Mouse (Mus musculus): ENCODE results near the gene Gm10318. TPM values are rescaled to one million over a fixed set of nuclear protein-coding genes. Genes with fewer than 3 reads are reported as not detected.

Gm10318 gene
- not detected for total RNA-seq (2022)

GRCm38 (mm10) chr10:77852559-77852958 lies at the start of gene Gm10318:
Gm10318 (plus strand) TSS chr10:77852859.
- no peak for DNase-seq

- DNase-seq: no peak
Measured at GRCm38 (mm10) chr10:77804095-77804494, 48.6 kb upstream of the Gm10318 start.

- no peak for DNase-seq
Measured at GRCm38 (mm10) chr10:77811743-77812142, 40.9 kb upstream of the Gm10318 start, which contains the start of gene Gm9507. Gm9507 (minus strand) TSS chr10:77811843.

- DNase-seq: no peak
Measured at GRCm38 (mm10) chr10:77814382-77814781, 38.3 kb upstream of the Gm10318 start, which contains the start of gene Gm2696. Gm2696 (plus strand) TSS chr10:77814682.

- DNase-seq: no peak
Measured at GRCm38 (mm10) chr10:77815514-77815913, 37.1 kb upstream of the Gm10318 start.

GRCm38 (mm10) chr10:77818523-77818922 lies 34.1 kb upstream of the Gm10318 start:
- DNase-seq: no peak

GRCm38 (mm10) chr10:77819203-77819602 lies 33.5 kb upstream of the Gm10318 start:
- no peak for DNase-seq

- no peak for DNase-seq
Measured at GRCm38 (mm10) chr10:77826951-77827350, 25.7 kb upstream of the Gm10318 start, which contains the start of gene Krtap10-4. Krtap10-4 (minus strand) TSS chr10:77827095.

GRCm38 (mm10) chr10:77835647-77836046 lies 17.0 kb upstream of the Gm10318 start, which contains the start of gene Krtap10-10:
Krtap10-10 (plus strand) TSS chr10:77835947.
- no peak for DNase-seq

GRCm38 (mm10) chr10:77839006-77839405 lies 13.7 kb upstream of the Gm10318 start:
- DNase-seq: peak; percentile 30

- no peak for DNase-seq
Measured at GRCm38 (mm10) chr10:77846503-77846902, 6.2 kb upstream of the Gm10318 start, which contains the start of gene Gm36176. Gm36176 (plus strand) TSS chr10:77846803.

GRCm38 (mm10) chr10:77846961-77847360 lies 5.7 kb upstream of the Gm10318 start:
- DNase-seq: no peak

GRCm38 (mm10) chr10:77847538-77847937 lies 5.1 kb upstream of the Gm10318 start:
- DNase-seq: no peak

- no peak for DNase-seq
Measured at GRCm38 (mm10) chr10:77861675-77862074, 9.0 kb downstream of the Gm10318 start, which contains the start of gene Gm3285. Gm3285 (plus strand) TSS chr10:77861975.

GRCm38 (mm10) chr10:77864067-77864761 lies 11.6 kb downstream of the Gm10318 start:
- DNase-seq: peak; percentile 29

- no peak for DNase-seq
Measured at GRCm38 (mm10) chr10:77864762-77865143, 12.1 kb downstream of the Gm10318 start.

GRCm38 (mm10) chr10:77867546-77867945 lies 14.9 kb downstream of the Gm10318 start:
- DNase-seq: no peak

- DNase-seq: no peak
Measured at GRCm38 (mm10) chr10:77869651-77870050, 17.0 kb downstream of the Gm10318 start.

- no peak for DNase-seq
Measured at GRCm38 (mm10) chr10:77878985-77879384, 26.3 kb downstream of the Gm10318 start.

- DNase-seq: no peak
Measured at GRCm38 (mm10) chr10:77880305-77880704, 27.6 kb downstream of the Gm10318 start.

GRCm38 (mm10) chr10:77882553-77882952 lies 29.9 kb downstream of the Gm10318 start:
- DNase-seq: no peak

- no peak for DNase-seq
Measured at GRCm38 (mm10) chr10:77886007-77886747, 33.5 kb downstream of the Gm10318 start.

GRCm38 (mm10) chr10:77890987-77891565 lies 38.4 kb downstream of the Gm10318 start:
- DNase-seq: no peak
